Mouse (Mus musculus): ENCODE data around the gene Cab39.

- TF ChIP-seq CTCF (IDR thresholded peaks at IDR 0.05) (no peak), EP300 (IDR thresholded peaks at IDR 0.05) (no peak; the same call in 1 of the 2 replicates)
These were observed 44.8 kb downstream of the Cab39 start for GRCm38 (mm10) chr1:85838056-85838455.

Data from lung, postnatal 0 days (tissue).